In the genomic region with DNA sequence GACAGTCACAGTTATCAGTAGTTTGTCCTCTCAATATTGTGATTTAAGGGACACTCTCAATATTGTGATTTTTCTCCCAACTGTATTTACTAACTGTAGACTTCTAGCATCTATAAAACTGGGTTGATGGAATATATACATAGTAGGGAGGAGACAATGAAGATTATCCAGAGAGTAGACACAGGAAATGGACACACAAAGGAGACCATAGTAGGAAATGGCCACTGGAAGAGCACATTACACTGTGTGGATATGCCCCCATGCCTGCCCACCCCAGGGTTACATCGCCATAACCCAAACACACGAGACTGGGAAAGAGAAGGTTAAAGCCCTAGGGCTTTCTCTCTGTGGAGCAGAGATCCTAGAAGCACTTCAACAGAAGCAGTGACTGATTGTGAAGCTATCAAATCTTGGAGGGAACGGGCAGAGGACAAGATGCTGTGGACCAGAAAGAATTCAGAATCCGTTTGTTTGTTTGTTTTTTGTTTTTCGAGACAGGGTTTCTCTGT, we compare ENCODE assay signal across 35 mouse cellular contexts.
"Had no signal": no experiment of that assay in that cellular context is flagged by ENCODE, and none has a peak within 500 bp of the region (broad histone marks: within the 10 kb centered on the region; RNA-seq: fewer than 3 reads in every experiment).

No protein-coding gene starts in this region.

- DNase-seq: heart, postnatal 10 days; heart, postnatal 14 days; heart, postnatal 36 days; heart, postnatal 4 days; kidney, adult 11 months; kidney, adult 18-20 months; kidney, adult 2 months; kidney, adult 8-10 months; kidney, adult 9 months; kidney, postnatal 10 days; kidney, postnatal 14 days; kidney, postnatal 25 days; kidney, postnatal 36 days; kidney, postnatal 4 days; layer of hippocampus, adult 9-11 months; layer of hippocampus, postnatal 36 days had no signal

- H3K4me2 ChIP-seq: heart, embryonic 11.5 days; heart, embryonic 12.5 days; heart, embryonic 13.5 days; heart, embryonic 15.5 days; hindbrain, embryonic 12.5 days; hindbrain, embryonic 13.5 days; hindbrain, embryonic 14.5 days; hindbrain, embryonic 15.5 days; intestine, embryonic 15.5 days had no signal

- H3K9me3 ChIP-seq: heart, embryonic 12.5 days; heart, embryonic 13.5 days; heart, embryonic 15.5 days; hindbrain, embryonic 10.5 days; hindbrain, embryonic 12.5 days; hindbrain, embryonic 13.5 days; hindbrain, embryonic 15.5 days; intestine, embryonic 15.5 days; kidney, embryonic 15.5 days had no signal

- H3K36me3 ChIP-seq: heart, embryonic 12.5 days; heart, embryonic 13.5 days; heart, embryonic 15.5 days; hindbrain, embryonic 10.5 days; hindbrain, embryonic 12.5 days; hindbrain, embryonic 13.5 days; hindbrain, embryonic 15.5 days; intestine, embryonic 15.5 days; kidney, embryonic 15.5 days had no signal

- H3K9ac ChIP-seq: heart, embryonic 12.5 days; heart, embryonic 13.5 days; heart, embryonic 15.5 days; hindbrain, embryonic 12.5 days; hindbrain, embryonic 13.5 days; hindbrain, embryonic 14.5 days; hindbrain, embryonic 15.5 days; intestine, embryonic 15.5 days; kidney, embryonic 15.5 days had no signal

- H3K4me1 ChIP-seq: heart, embryonic 12.5 days; heart, embryonic 13.5 days; heart, embryonic 15.5 days had no signal

- H3K4me3 ChIP-seq: heart, embryonic 12.5 days; heart, embryonic 13.5 days; heart, embryonic 15.5 days; hindbrain, embryonic 10.5 days; hindbrain, embryonic 12.5 days; hindbrain, embryonic 13.5 days; hindbrain, embryonic 15.5 days; intestine, embryonic 15.5 days; kidney, embryonic 15.5 days; layer of hippocampus, adult 2 months; left cerebral cortex, adult 2 months had no signal

- H3K27me3 ChIP-seq: heart, embryonic 15.5 days; hindbrain, embryonic 12.5 days; hindbrain, embryonic 13.5 days; hindbrain, embryonic 15.5 days; intestine, embryonic 15.5 days; kidney, embryonic 15.5 days had no signal

- ATAC-seq: hindbrain, embryonic 16.5 days; hindbrain, postnatal 0 days; inflammation-experienced regulatory T-cells, adult 6 months; intestine, embryonic 15.5 days; intestine, embryonic 16.5 days; intestine, postnatal 0 days had no signal

- H3K27ac ChIP-seq: heart, embryonic 13.5 days; heart, embryonic 15.5 days; hindbrain, embryonic 10.5 days; hindbrain, embryonic 12.5 days; hindbrain, embryonic 13.5 days; hindbrain, embryonic 14.5 days; hindbrain, embryonic 15.5 days; hindbrain, postnatal 0 days; intestine, embryonic 15.5 days; kidney, embryonic 15.5 days; kidney, postnatal 0 days; layer of hippocampus, adult 2 months; left cerebral cortex, adult 2 months had no signal
